Mouse (Mus musculus) embryonic facial prominence, embryonic 14.5 days (tissue): Measurements from ENCODE around the gene Gm14326. TPM values are rescaled to one million over a fixed set of nuclear protein-coding genes. Genes with fewer than 3 reads are reported as not detected.

Experiments
- polyA plus RNA-seq: library from polyadenylated mRNA; unstranded; fragments of >200 nt; fragmentation: Nextera tagmentation; extraction: Ambion mirVana; gene quantifications from 2 replicates; pipeline ENCODE4 v1.2.1, GENCODE M21; 2014

Gene Gm14326
- polyA plus RNA-seq, 1 experiment from 2014 or later: 19.1 TPM

Other genes with a start within 250 kb of the Gm14326 start
- 10.6 and 10.9 TPM in 2 replicates for gene Gm14322, start 198.0 kb downstream of the Gm14326 start, polyA plus RNA-seq
- gene Gm14325, start 117.0 kb downstream of the Gm14326 start, polyA plus RNA-seq: 42.3 and 44.8 TPM in 2 replicates
- gene Gm14327, start 60.2 kb downstream of the Gm14326 start, polyA plus RNA-seq: 4.6 and 6.2 TPM in 2 replicates
- gene Zfp972, start 31.7 kb downstream of the Gm14326 start, polyA plus RNA-seq: not detected in 2 replicates
- gene Zfp971, start 66.0 kb upstream of the Gm14326 start, polyA plus RNA-seq: 12.7 and 12.9 TPM in 2 replicates
- 17.1 and 19.0 TPM in 2 replicates for gene Zfp931, start 121.2 kb upstream of the Gm14326 start, polyA plus RNA-seq
- gene Phactr3, start 161.7 kb upstream of the Gm14326 start, polyA plus RNA-seq: 1.8 and 2.1 TPM in 2 replicates